Mouse (Mus musculus) C2C12 (cell line): ENCODE results near the gene Ugt2b36. TPM values are rescaled to one million over a fixed set of nuclear protein-coding genes. Genes with fewer than 3 reads are reported as not detected.

Source experiments
- H3K27me3 ChIP-seq: one replicate; pipeline ENCODE4 v1.6.1; 2011; ENCODE audit not compliant: control insufficient read depth, insufficient read depth, insufficient read length
- H3K36me3 ChIP-seq: one replicate; pipeline ENCODE4 v1.6.1; 2011; ENCODE audit not compliant: control insufficient read depth, insufficient read depth
- H3K4me3 ChIP-seq: one replicate; pipeline ENCODE4 v1.5.1; 2011; ENCODE audit warnings: mild to moderate bottlenecking, control low read depth; ENCODE audit not compliant: poor library complexity, insufficient read depth, severe bottlenecking
- H3K79me2 ChIP-seq: one replicate; pipeline ENCODE4 v1.6.1; 2011; ENCODE audit not compliant: control insufficient read depth, insufficient read depth
- H3K79me3 ChIP-seq: one replicate; pipeline ENCODE4 v1.6.1; 2011; ENCODE audit warnings: low read depth, control low read depth
- H3ac ChIP-seq: one replicate; pipeline ENCODE3; 2011; ENCODE audit warnings: low read depth; ENCODE audit not compliant: control insufficient read depth, insufficient read length
- CEBPB ChIP-seq: IDR thresholded peaks from one replicate; pipeline ENCODE4 v1.6.1; 2011; ENCODE audit warnings: low read depth, mild to moderate bottlenecking, control low read depth, moderate library complexity
- CTCF ChIP-seq: IDR thresholded peaks from one replicate; pipeline ENCODE4 v1.5.1; 2011; ENCODE audit not compliant: control insufficient read depth, insufficient read depth, insufficient read length
- FOSL1 ChIP-seq: IDR thresholded peaks from one replicate; pipeline ENCODE4 v1.8.0; 2011; ENCODE audit warnings: mild to moderate bottlenecking, low read length; ENCODE audit not compliant: poor library complexity, insufficient read depth, severe bottlenecking
- MAX ChIP-seq: IDR thresholded peaks from one replicate; pipeline ENCODE4 v1.6.1; 2011; ENCODE audit warnings: mild to moderate bottlenecking, control low read depth
- MYOD1 ChIP-seq: IDR thresholded peaks from one replicate; pipeline ENCODE4 v1.6.1; 2011; ENCODE audit warnings: low read depth; ENCODE audit not compliant: control insufficient read depth, insufficient read length
- MYOG ChIP-seq: IDR thresholded peaks from one replicate; pipeline ENCODE4 v1.6.1; 2011; ENCODE audit not compliant: control insufficient read depth, insufficient read length; ENCODE audit errors: extremely low read depth
- USF1 ChIP-seq: IDR thresholded peaks from one replicate; pipeline ENCODE4 v1.6.1; 2011; ENCODE audit warnings: low read depth, mild to moderate bottlenecking, control low read depth, moderate library complexity
- polyA plus RNA-seq: library from polyadenylated mRNA; unstranded; fragments of >200 nt; fragmentation: generic; extraction: Trizol; gene quantifications from one replicate; pipeline ENCODE4 v1.2.1, GENCODE M21; 2012; ENCODE audit warnings: missing spikeins

Gene Ugt2b36
- polyA plus RNA-seq, 1 experiment = not detected

DNA sequence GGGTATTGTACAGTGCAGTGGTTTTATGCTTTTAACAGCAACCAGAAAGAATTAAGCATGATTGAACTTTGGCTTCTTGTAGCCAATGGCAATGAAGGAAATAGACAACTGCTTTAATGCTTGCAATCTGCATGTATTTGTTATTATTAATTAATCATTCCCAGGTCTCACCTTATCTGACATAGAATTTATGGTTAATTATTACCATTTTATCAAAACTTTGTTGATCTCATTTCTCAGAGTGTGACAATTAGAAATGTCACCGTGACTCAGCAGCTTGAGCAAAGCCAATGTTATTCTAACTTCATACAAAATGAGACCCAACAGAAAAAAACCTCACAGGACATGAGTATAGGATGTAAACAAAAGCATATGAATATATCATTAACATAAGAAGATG lies 61.7 kb downstream of the Ugt2b36 start:
- Histone ChIP-seq H3K27me3 (no peaks in the 10 kb centered on the region), H3K36me3 (no peaks in the 10 kb centered on the region), H3K79me3 (no peaks in the 10 kb centered on the region), H3K79me2 (no peaks in the 10 kb centered on the region), H3ac (no peak overlapping the region), H3K4me3 (no peak overlapping the region)
- TF ChIP-seq USF1 = no peak
- TF ChIP-seq CTCF = no peak
- TF ChIP-seq FOSL1 = no peak
- TF ChIP-seq MAX = no peak
- TF ChIP-seq CEBPB = no peak
- TF ChIP-seq MYOD1 = no peak
- no peak for TF ChIP-seq MYOG

- H3K4me3 ChIP-seq = no peak overlapping the region
- no peaks in the 10 kb centered on the region for H3K79me3 ChIP-seq
These were observed 65.0 kb downstream of the Ugt2b36 start for GRCm38 (mm10) chr5:87027359-87027758.

More at GRCm38 (mm10) chr5:87027359-87027758, 65.0 kb downstream of the Ugt2b36 start:
- no peak overlapping the region for H3ac ChIP-seq
- no peak for TF ChIP-seq MAX
- H3K36me3 ChIP-seq = no peaks in the 10 kb centered on the region
- H3K79me2 ChIP-seq = no peaks in the 10 kb centered on the region
- H3K27me3 ChIP-seq = no peaks in the 10 kb centered on the region

Other genes with a start within 250 kb of the Ugt2b36 start
- gene Ugt2b34, start 185.6 kb downstream of the Ugt2b36 start, polyA plus RNA-seq = not detected
- gene Ugt2b1, start 166.0 kb downstream of the Ugt2b36 start, polyA plus RNA-seq = not detected
- gene Ugt2b35, start 91.7 kb downstream of the Ugt2b36 start, polyA plus RNA-seq = not detected
- gene Ugt2b5, start 47.8 kb upstream of the Ugt2b36 start, polyA plus RNA-seq = not detected
- not detected for gene Ugt2b37, start 162.2 kb upstream of the Ugt2b36 start, polyA plus RNA-seq
- not detected for gene Ugt2a3, start 244.6 kb upstream of the Ugt2b36 start, polyA plus RNA-seq